Mouse (Mus musculus) MEL (cell line): ENCODE data around the gene E130308A19Rik.

Experiments used
- CTCF ChIP-seq, 3 experiments: IDR thresholded peaks in 2 of 3; conservative IDR thresholded peaks in 1 of 3; 2 replicates each; pipeline ENCODE4 v1.5.1; 2011 to 2012; ENCODE audit warnings: low read length in 3 of 3, low read depth in 2 of 3, mild to moderate bottlenecking in 2 of 3, improper control_type of control experiment in 1 of 3, inconsistent platforms in 1 of 3, mixed read lengths in 1 of 3, moderate library complexity in 1 of 3; ENCODE audit not compliant: control insufficient read depth in 1 of 3, insufficient read depth in 1 of 3, poor library complexity in 1 of 3, severe bottlenecking in 1 of 3
- GATA1 ChIP-seq: IDR thresholded peaks from 2 replicates; pipeline ENCODE4 v1.6.1; 2011; ENCODE audit warnings: low read depth, low read length, improper control_type of control experiment
- MYC ChIP-seq: IDR thresholded peaks from 2 replicates; pipeline ENCODE4 v1.6.1; 2011; ENCODE audit warnings: low read depth, mild to moderate bottlenecking, low read length, improper control_type of control experiment, moderate library complexity
- POLR2A ChIP-seq, 2 experiments: IDR thresholded peaks; 2 replicates each; pipeline ENCODE4 v1.6.1; 2011 to 2012; ENCODE audit warnings: low read length in 2 of 2, mild to moderate bottlenecking in 2 of 2, control low read depth in 1 of 2, improper control_type of control experiment in 1 of 2, low read depth in 1 of 2, moderate library complexity in 1 of 2; ENCODE audit not compliant: control insufficient read depth in 1 of 2, insufficient read depth in 1 of 2, poor library complexity in 1 of 2
- TCF12 ChIP-seq: IDR thresholded peaks from 2 replicates; pipeline ENCODE4 v1.6.1; 2014; ENCODE audit warnings: low read depth, mild to moderate bottlenecking, inconsistent platforms, low read length, improper control_type of control experiment, moderate library complexity
- ZKSCAN1 ChIP-seq: IDR thresholded peaks from 2 replicates; pipeline ENCODE4 v1.6.1; 2012; ENCODE audit warnings: low read depth, mild to moderate bottlenecking, inconsistent platforms, low read length, improper control_type of control experiment, moderate library complexity

- TF ChIP-seq TCF12 (no peak), MYC (no peak), POLR2A (IDR thresholded peaks at IDR 0.05; ENCODE audit: control insufficient read depth in 1 of 2, insufficient read depth in 1 of 2, low read depth in 1 of 2, low read length in 2 of 2, poor library complexity in 1 of 2) (no peak; a peak in 2 of 4 replicates), CTCF (IDR thresholded peaks at IDR 0.05 in 2 of 3, conservative IDR thresholded peaks at IDR 0.05 in 1 of 3; ENCODE audit: control insufficient read depth in 1 of 3, insufficient read depth in 1 of 3, low read depth in 2 of 3, low read length in 3 of 3, poor library complexity in 1 of 3, severe bottlenecking in 1 of 3) (no peak), GATA1 (no peak), ZKSCAN1 (no peak)
These were observed 374 bp upstream of the E130308A19Rik start for GRCm38 (mm10) chr4:59625676-59625997.
